Mouse (Mus musculus) erythroblast, adult 5-6 weeks (primary cell): ENCODE data around the gene Tmem270. TPM values are rescaled to one million over a fixed set of nuclear protein-coding genes. Genes with fewer than 3 reads are reported as not detected.

ENCODE experiments used
- total RNA-seq, 2 experiments: library from RNA; stranded (forward) in 1 of 2; stranded (reverse) in 1 of 2; fragments of 150-400 nt in 1 of 2; fragments of 200-764, 138-1000 nt in 1 of 2; gene quantifications; 2 replicates each; pipeline versions ENCODE4 v1.2.3 to v1.2.4; 2015 to 2017; ENCODE audit warnings: low replicate concordance in 2 of 2

Gene Tmem270
- total RNA-seq, 2 experiments from 2014 or later: 0.96 TPM; not detected in 1

Other genes with a start within 250 kb of the Tmem270 start
- 0.19 and 2.1 TPM in 2 replicates for gene Limk1, start 218.1 kb downstream of the Tmem270 start, total RNA-seq (2015; ENCODE audit: low replicate concordance)
- 2.1 and 3.6 TPM in 2 replicates for gene Limk1, start 218.1 kb downstream of the Tmem270 start, total RNA-seq (2017; ENCODE audit: low replicate concordance)
- gene Eln, start 159.4 kb downstream of the Tmem270 start, total RNA-seq (2015; ENCODE audit: low replicate concordance): not detected in 2 replicates
- not detected in 2 replicates for gene Eln, start 159.4 kb downstream of the Tmem270 start, total RNA-seq (2017; ENCODE audit: low replicate concordance)
- gene Cldn13, start 8.8 kb upstream of the Tmem270 start, total RNA-seq (2015; ENCODE audit: low replicate concordance): 411 and 506 TPM in 2 replicates
- 369 and 379 TPM in 2 replicates for gene Cldn13, start 8.8 kb upstream of the Tmem270 start, total RNA-seq (2017; ENCODE audit: low replicate concordance)
- 70.4 and 120 TPM in 2 replicates for gene Mettl27, start 25.6 kb upstream of the Tmem270 start, total RNA-seq (2015; ENCODE audit: low replicate concordance)
- 62.4 and 85.2 TPM in 2 replicates for gene Mettl27, start 25.6 kb upstream of the Tmem270 start, total RNA-seq (2017; ENCODE audit: low replicate concordance)
- not detected in 2 replicates for gene Cldn4, start 40.2 kb upstream of the Tmem270 start, total RNA-seq (2015; ENCODE audit: low replicate concordance)
- not detected in 2 replicates for gene Cldn4, start 40.2 kb upstream of the Tmem270 start, total RNA-seq (2017; ENCODE audit: low replicate concordance)
- gene Cldn3, start 79.5 kb upstream of the Tmem270 start, total RNA-seq (2015; ENCODE audit: low replicate concordance): not detected in 2 replicates
- gene Cldn3, start 79.5 kb upstream of the Tmem270 start, total RNA-seq (2017; ENCODE audit: low replicate concordance): not detected in 2 replicates
- gene Abhd11, start 102.4 kb upstream of the Tmem270 start, total RNA-seq (2015; ENCODE audit: low replicate concordance): 4.6 and 19.0 TPM in 2 replicates
- 11.6 and 17.5 TPM in 2 replicates for gene Abhd11, start 102.4 kb upstream of the Tmem270 start, total RNA-seq (2017; ENCODE audit: low replicate concordance)
- gene Stx1a, start 116.7 kb upstream of the Tmem270 start, total RNA-seq (2015; ENCODE audit: low replicate concordance): not detected in 2 replicates
- gene Stx1a, start 116.7 kb upstream of the Tmem270 start, total RNA-seq (2017; ENCODE audit: low replicate concordance): not detected in 2 replicates
- gene Dnajc30, start 157.5 kb upstream of the Tmem270 start, total RNA-seq (2015; ENCODE audit: low replicate concordance): 1.5 and 7.9 TPM in 2 replicates
- gene Dnajc30, start 157.5 kb upstream of the Tmem270 start, total RNA-seq (2017; ENCODE audit: low replicate concordance): 2.2 and 4.6 TPM in 2 replicates
- gene Bud23, start 158.2 kb upstream of the Tmem270 start, total RNA-seq (2015; ENCODE audit: low replicate concordance): 23.4 and 30.9 TPM in 2 replicates
- 12.0 and 17.3 TPM in 2 replicates for gene Bud23, start 158.2 kb upstream of the Tmem270 start, total RNA-seq (2017; ENCODE audit: low replicate concordance)
- not detected in 2 replicates for gene Vps37d, start 171.5 kb upstream of the Tmem270 start, total RNA-seq (2015; ENCODE audit: low replicate concordance)
- gene Vps37d, start 171.5 kb upstream of the Tmem270 start, total RNA-seq (2017; ENCODE audit: low replicate concordance): not detected in 2 replicates
- gene Mlxipl, start 183.2 kb upstream of the Tmem270 start, total RNA-seq (2015; ENCODE audit: low replicate concordance): not detected in 2 replicates
- gene Mlxipl, start 183.2 kb upstream of the Tmem270 start, total RNA-seq (2017; ENCODE audit: low replicate concordance): 0.51 TPM in 1 of 2 replicates, not detected in the other
- 1.5 and 3.6 TPM in 2 replicates for gene Tbl2, start 242.9 kb upstream of the Tmem270 start, total RNA-seq (2015; ENCODE audit: low replicate concordance)
- gene Tbl2, start 242.9 kb upstream of the Tmem270 start, total RNA-seq (2017; ENCODE audit: low replicate concordance): 2.8 and 3.7 TPM in 2 replicates